Mouse (Mus musculus) heart, adult 2 months (tissue): ENCODE measurements around the gene Ptprd. TPM values are rescaled to one million over a fixed set of nuclear protein-coding genes. Genes with fewer than 3 reads are reported as not detected.

Source experiments
- DNase-seq, 2 experiments: peaks; one replicate each; pipeline ENCODE4 v3.0.0; 2021
- H3K27ac ChIP-seq: fragments of 200-600 bp; 2 replicates; pipeline ENCODE4 v1.8.1; 2022
- H3K27me3 ChIP-seq: fragments of 200-500 bp; 2 replicates; pipeline ENCODE4 v1.6.1; 2012; ENCODE audit warnings: mild to moderate bottlenecking, low read length, inconsistent platforms, mixed read lengths; ENCODE audit not compliant: control insufficient read depth, insufficient read depth
- H3K36me3 ChIP-seq: fragments of 200-500 bp; 2 replicates; pipeline ENCODE4 v1.6.1; 2012; ENCODE audit warnings: low read length, inconsistent platforms; ENCODE audit not compliant: control insufficient read depth, insufficient read depth
- H3K4me1 ChIP-seq: fragments of 200-500 bp; 2 replicates; pipeline ENCODE4 v1.6.1; 2011; ENCODE audit warnings: low read length; ENCODE audit not compliant: control insufficient read depth, insufficient read depth
- H3K4me3 ChIP-seq: fragments of 200-600 bp; 2 replicates; pipeline ENCODE4 v1.8.1; 2022
- H3K79me2 ChIP-seq: fragments of 200-500 bp; replicated peaks from 2 replicates; pipeline ENCODE4 v1.6.1; 2012; ENCODE audit warnings: mild to moderate bottlenecking, inconsistent platforms, low read length, moderate library complexity, mixed read lengths; ENCODE audit not compliant: control insufficient read depth, insufficient read depth
- H3K9ac ChIP-seq: fragments of 200-500 bp; 2 replicates; pipeline ENCODE4 v1.6.1; 2012; ENCODE audit warnings: low read depth, mild to moderate bottlenecking, control low read depth, inconsistent platforms, low read length, mixed read lengths
- CTCF ChIP-seq: fragments of 200-600 bp; IDR thresholded peaks from 2 replicates; pipeline ENCODE4 v1.8.1; 2022; ENCODE audit warnings: antibody characterized with exemption, mild to moderate bottlenecking, moderate library complexity
- EP300 ChIP-seq: fragments of 200-500 bp; IDR thresholded peaks from 2 replicates; pipeline ENCODE4 v1.6.1; 2011; ENCODE audit warnings: low read depth, low read length, control low read depth; ENCODE audit not compliant: insufficient read depth
- POLR2A ChIP-seq: fragments of 200-500 bp; IDR thresholded peaks from 2 replicates; pipeline ENCODE4 v1.6.1; 2011; ENCODE audit warnings: mild to moderate bottlenecking, low read depth, low read length, control low read depth; ENCODE audit not compliant: insufficient read depth
- WGBS: fragments of 180-500 bp; shearing (Covaris S2); methylation state at CpG from one replicate; pipeline ENCODE4 v1.1.7; 2018; 5-methylcytosine and 5-hydroxymethylcytosine counted together
- intact Hi-C: fragments of 180-260 bp; cut with DNase I; formaldehyde crosslinking; loops from one replicate; pipeline ENCODE4 v1.15.1; 2025
- polyA plus RNA-seq: library from polyadenylated mRNA; depleted of rRNA; stranded (reverse); fragments of >200 nt; gene quantifications from 2 replicates; pipeline ENCODE4 v1.2.3, GENCODE M21; 2012
- total RNA-seq, 2 experiments: library from RNA; stranded (reverse); gene quantifications; 2 replicates each; pipeline ENCODE4 v1.2.3; 2021

Ptprd gene
- total and polyA plus RNA-seq, 3 experiments = 2.7 to 7.0 (median 5.3) TPM

DNA sequence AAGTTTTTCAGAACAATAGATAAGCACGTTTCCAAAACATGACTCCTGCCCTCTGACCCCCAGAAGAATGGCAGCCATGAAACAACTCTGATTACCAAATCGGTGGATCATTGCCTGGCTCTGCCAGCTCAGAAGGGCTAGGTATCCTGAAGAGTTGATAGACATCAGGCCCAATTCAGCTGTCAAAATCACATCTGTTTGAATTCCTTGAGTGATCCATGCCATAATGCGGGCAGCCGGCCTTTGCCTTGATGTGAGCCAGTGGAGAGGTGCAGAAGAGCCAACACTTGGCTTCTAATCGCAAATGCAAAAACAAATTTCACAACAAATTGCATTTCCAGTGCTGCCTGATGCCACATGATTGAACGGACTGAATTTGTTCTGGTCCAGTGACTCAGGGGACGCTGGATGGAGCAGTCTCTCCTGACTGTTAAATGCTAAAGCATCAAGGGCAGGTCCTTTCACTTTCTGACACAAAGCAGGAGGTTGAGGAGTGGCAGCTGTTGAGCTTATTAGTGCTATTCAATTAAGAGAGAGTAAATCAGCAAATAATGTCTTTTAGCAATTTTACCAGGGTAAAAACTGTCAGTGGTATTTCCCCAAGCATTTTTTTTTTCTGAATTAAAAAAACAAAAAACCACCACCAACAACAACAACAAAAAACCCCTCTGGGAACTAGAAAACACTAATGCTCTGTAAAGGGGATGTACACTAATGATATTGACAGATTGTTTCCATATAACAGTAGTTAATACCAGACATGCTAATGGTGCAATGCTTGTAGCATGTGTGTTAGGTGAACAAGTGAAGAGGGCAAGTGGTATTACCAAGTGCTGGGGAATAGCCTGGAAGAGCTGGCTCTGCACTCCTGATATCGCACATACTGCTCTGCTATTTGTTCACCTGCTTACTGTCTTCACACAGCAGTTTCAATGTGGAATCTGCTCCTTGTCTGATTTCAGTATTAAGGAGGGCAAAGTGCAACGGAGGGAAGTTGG, 1413.5 kb downstream of the Ptprd start:
- no peak overlapping the region for H3K27ac ChIP-seq
- no peaks in the 10 kb centered on the region for H3K36me3 ChIP-seq
- H3K4me3 ChIP-seq = no peak overlapping the region
- H3K27me3 ChIP-seq = no peaks in the 10 kb centered on the region
- TF ChIP-seq EP300 = no peak
- no peak for TF ChIP-seq CTCF
- no peak for TF ChIP-seq POLR2A
- H3K79me2 ChIP-seq = no peaks in the 10 kb centered on the region
- no peaks in the 10 kb centered on the region for H3K4me1 ChIP-seq
- intact Hi-C loops = no loop called here
- no peak overlapping the region for H3K9ac ChIP-seq
- WGBS = 68% methylated on average over 9 of the region's 9 CpGs
- DNase-seq = no peak

DNA sequence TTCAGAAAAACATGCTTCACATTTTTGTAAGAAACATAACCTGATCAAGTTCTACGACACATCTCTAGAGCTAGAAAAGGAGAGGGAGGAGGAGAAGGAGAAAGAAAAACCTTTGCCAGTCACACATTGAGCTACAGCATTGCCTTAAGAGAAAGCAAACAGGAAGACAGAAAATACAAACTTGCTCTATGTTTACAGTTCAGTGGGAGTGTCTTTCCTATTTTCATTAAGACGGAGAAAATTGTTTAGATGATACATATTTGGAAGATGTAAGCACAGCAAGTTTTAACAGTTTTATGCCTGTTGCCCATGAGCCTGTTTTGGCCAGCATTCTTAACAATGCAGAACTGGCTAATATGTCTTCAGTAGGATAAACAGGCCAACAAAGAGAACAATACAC, 1426.4 kb downstream of the Ptprd start:
- Histone ChIP-seq H3K79me2 (no peaks in the 10 kb centered on the region), H3K4me3 (no peak overlapping the region), H3K4me1 (no peaks in the 10 kb centered on the region), H3K36me3 (no peaks in the 10 kb centered on the region), H3K9ac (no peak overlapping the region), H3K27me3 (no peaks in the 10 kb centered on the region), H3K27ac (no peak overlapping the region)
- 80% methylated on average over 2 of the region's 2 CpGs for WGBS
- no peak for TF ChIP-seq POLR2A
- TF ChIP-seq CTCF = no peak
- no peak for TF ChIP-seq EP300
- intact Hi-C loops = no loop called here
- DNase-seq = no peak

GRCm38 (mm10) chr4:76779558-76780124, 1432.1 kb downstream of the Ptprd start:
- no peak overlapping the region for H3K4me3 ChIP-seq
- TF ChIP-seq POLR2A (no peak), EP300 (no peak), CTCF (no peak)
- H3K27ac ChIP-seq = no peak overlapping the region
- H3K36me3 ChIP-seq = no peaks in the 10 kb centered on the region
- H3K9ac ChIP-seq = no peak overlapping the region
- H3K79me2 ChIP-seq = no peaks in the 10 kb centered on the region
- no peaks in the 10 kb centered on the region for H3K4me1 ChIP-seq
- 32% methylated on average over 4 of the region's 4 CpGs for WGBS
- H3K27me3 ChIP-seq = no peaks in the 10 kb centered on the region
- intact Hi-C loops = no loop called here
- no peak for DNase-seq

GRCm38 (mm10) chr4:76766918-76767317, 1444.8 kb downstream of the Ptprd start:
- WGBS = 71% methylated on average over 3 of the region's 3 CpGs
- no peaks in the 10 kb centered on the region for H3K27me3 ChIP-seq
- H3K79me2 ChIP-seq = no peaks in the 10 kb centered on the region
- TF ChIP-seq EP300 (no peak), CTCF (no peak), POLR2A (no peak)
- intact Hi-C loops = no loop called here
- no peak for DNase-seq
- H3K4me3 ChIP-seq = no peak overlapping the region
- H3K36me3 ChIP-seq = no peaks in the 10 kb centered on the region
- H3K4me1 ChIP-seq = no peaks in the 10 kb centered on the region
- H3K27ac ChIP-seq = no peak overlapping the region
- H3K9ac ChIP-seq = no peak overlapping the region

- no peaks in the 10 kb centered on the region for H3K4me1 ChIP-seq
- 65% methylated on average over 2 of the region's 2 CpGs for WGBS
- H3K27ac ChIP-seq = no peak overlapping the region
- TF ChIP-seq POLR2A (no peak), EP300 (no peak), CTCF (no peak)
- no peak overlapping the region for H3K9ac ChIP-seq
- H3K4me3 ChIP-seq = no peak overlapping the region
- H3K36me3 ChIP-seq = no peaks in the 10 kb centered on the region
- no peaks in the 10 kb centered on the region for H3K79me2 ChIP-seq
- intact Hi-C loops = no loop called here
- H3K27me3 ChIP-seq = no peaks in the 10 kb centered on the region
- DNase-seq = no peak
Measured at GRCm38 (mm10) chr4:76766429-76766828, 1445.3 kb downstream of the Ptprd start.

- H3K4me1 ChIP-seq = no peaks in the 10 kb centered on the region
- TF ChIP-seq POLR2A (no peak), EP300 (no peak), CTCF (no peak)
- 58% methylated on average over 2 of the region's 2 CpGs for WGBS
- H3K4me3 ChIP-seq = no peak overlapping the region
- H3K27me3 ChIP-seq = no peaks in the 10 kb centered on the region
- no peak for DNase-seq
- H3K27ac ChIP-seq = no peak overlapping the region
- no peak overlapping the region for H3K9ac ChIP-seq
- H3K36me3 ChIP-seq = no peaks in the 10 kb centered on the region
- intact Hi-C loops = no loop called here
- H3K79me2 ChIP-seq = no peaks in the 10 kb centered on the region
Measured at GRCm38 (mm10) chr4:76750709-76751108, 1461.1 kb downstream of the Ptprd start.
